Comparison of ENCODE assay signal across 7 mouse cellular contexts in genomic region chr4:82466144-82466543, GRCm38 (mm10).
DNase-seq lines count a peak whose midpoint lies in the region; ATAC-seq and TF ChIP-seq lines count a peak whose summit lies in the region.

No protein-coding gene starts in this region.

- no peak for TF ChIP-seq EP300 in stomach, postnatal 0 days (optimal IDR thresholded peaks at IDR 0.05)

- peak overlapping the region; percentile 46 for H3K4me2 ChIP-seq in heart, embryonic 12.5 days
- H3K4me2 ChIP-seq in midbrain, postnatal 0 days (ENCODE audit: low read depth, low read length, poor library complexity, severe bottlenecking): no peak overlapping the region
- no peak overlapping the region for H3K4me2 ChIP-seq in midbrain, embryonic 15.5 days
- H3K4me2 ChIP-seq in stomach, postnatal 0 days (replicated peaks; ENCODE audit: low read depth): no peak overlapping the region

- H3K36me3 ChIP-seq in heart, embryonic 12.5 days: peaks cover 2% of the 10 kb centered on the region; the same call in 1 of the 2 replicates
- no peaks in the 10 kb centered on the region for H3K36me3 ChIP-seq in midbrain, postnatal 0 days (ENCODE audit: insufficient read depth, low read length)
- no peaks in the 10 kb centered on the region for H3K36me3 ChIP-seq in midbrain, embryonic 15.5 days (replicated peaks)
- H3K36me3 ChIP-seq in stomach, postnatal 0 days (ENCODE audit: control insufficient read depth, insufficient read depth, low read length): no peaks in the 10 kb centered on the region

- H3K27me3 ChIP-seq in heart, embryonic 12.5 days (replicated peaks): no peaks in the 10 kb centered on the region
- H3K27me3 ChIP-seq in midbrain, postnatal 0 days (ENCODE audit: insufficient read depth, low read length): no peaks in the 10 kb centered on the region
- H3K27me3 ChIP-seq in midbrain, embryonic 15.5 days (replicated peaks): no peaks in the 10 kb centered on the region
- H3K27me3 ChIP-seq in stomach, postnatal 0 days (ENCODE audit: control insufficient read depth, insufficient read depth, low read length): no peaks in the 10 kb centered on the region

- H3K9me3 ChIP-seq in heart, embryonic 12.5 days (replicated peaks): no peaks in the 10 kb centered on the region
- no peaks in the 10 kb centered on the region for H3K9me3 ChIP-seq in midbrain, postnatal 0 days (ENCODE audit: low read length)
- no peaks in the 10 kb centered on the region for H3K9me3 ChIP-seq in midbrain, embryonic 15.5 days
- no peaks in the 10 kb centered on the region for H3K9me3 ChIP-seq in stomach, postnatal 0 days (ENCODE audit: control insufficient read depth, low read length)

- ATAC-seq in heart, embryonic 12.5 days (ENCODE audit: insufficient number of reproducible peaks, low FRiP score): no peak
- ATAC-seq in midbrain, postnatal 0 days (ENCODE audit: low FRiP score): no peak
- ATAC-seq in midbrain, embryonic 15.5 days (replicated peaks): no peak
- ATAC-seq in stomach, postnatal 0 days (ENCODE audit: low FRiP score, low TSS enrichment): no peak
- no peak for ATAC-seq in erythroblast, adult 5-6 weeks (replicated peaks; ENCODE audit: low FRiP score, poor library complexity, severe bottlenecking)

- H3K4me3 ChIP-seq in heart, embryonic 12.5 days: no peak overlapping the region
- no peak overlapping the region for H3K4me3 ChIP-seq in midbrain, postnatal 0 days (ENCODE audit: low read depth, low read length)
- no peak overlapping the region for H3K4me3 ChIP-seq in midbrain, embryonic 15.5 days
- no peak overlapping the region for H3K4me3 ChIP-seq in stomach, postnatal 0 days (ENCODE audit: low read depth, low read length)

- 31% methylated on average over 6 of the region's 6 CpGs for WGBS in heart, embryonic 12.5 days
- 51% methylated on average over 6 of the region's 6 CpGs for WGBS in midbrain, postnatal 0 days
- 65% methylated on average over 6 of the region's 6 CpGs for WGBS in midbrain, embryonic 15.5 days
- 36% methylated on average over 6 of the region's 6 CpGs for WGBS in stomach, postnatal 0 days

- no peak for TF ChIP-seq CTCF in midbrain, postnatal 0 days (IDR thresholded peaks at IDR 0.05)
- TF ChIP-seq CTCF in stomach, postnatal 0 days (IDR thresholded peaks at IDR 0.05; ENCODE audit: low read depth): no peak

- DNase-seq in heart, postnatal 36 days: no peak
- DNase-seq in midbrain, postnatal 0 days (ENCODE audit: low spot score): no peak
- DNase-seq in kidney, adult 18-20 months: peak; percentile 49
- no peak for DNase-seq in stomach, postnatal 0 days (ENCODE audit: low spot score)

- peaks cover 77% of the 10 kb centered on the region for H3K4me1 ChIP-seq in heart, embryonic 12.5 days (replicated peaks)
- H3K4me1 ChIP-seq in midbrain, postnatal 0 days (ENCODE audit: insufficient read depth, low read length): no peaks in the 10 kb centered on the region
- H3K4me1 ChIP-seq in midbrain, embryonic 15.5 days: peaks cover 16% of the 10 kb centered on the region
- peaks cover 10% of the 10 kb centered on the region for H3K4me1 ChIP-seq in stomach, postnatal 0 days (replicated peaks; ENCODE audit: control insufficient read depth, insufficient read depth)

- H3K9ac ChIP-seq in heart, embryonic 12.5 days: peak overlapping the region; percentile 54; the same call in 1 of the 2 replicates
- H3K9ac ChIP-seq in midbrain, postnatal 0 days (replicated peaks; ENCODE audit: low read length, poor library complexity, severe bottlenecking): no peak overlapping the region
- H3K9ac ChIP-seq in midbrain, embryonic 15.5 days: no peak overlapping the region
- no peak overlapping the region for H3K9ac ChIP-seq in stomach, postnatal 0 days (ENCODE audit: low read length)

- intact Hi-C loops in heart, postnatal 36 days (cut with DNase I): loop anchor here (5.0 kb wide), 1 partner anchor 36 kb away; no protein-coding TSS in a partner anchor

- peak overlapping the region; percentile 85 for H3K27ac ChIP-seq in heart, embryonic 12.5 days (ENCODE audit: poor library complexity, severe bottlenecking)
- peak overlapping the region; percentile 4 for H3K27ac ChIP-seq in midbrain, postnatal 0 days (ENCODE audit: low read depth, low read length)
- H3K27ac ChIP-seq in midbrain, embryonic 15.5 days: no peak overlapping the region
- 0 out of 2 replicates have a peak overlapping the region, but pooled peaks have one; percentile 45 for H3K27ac ChIP-seq in stomach, postnatal 0 days (replicated peaks)
